Mouse (Mus musculus): ENCODE measurements around the gene Llgl2.

DNA sequence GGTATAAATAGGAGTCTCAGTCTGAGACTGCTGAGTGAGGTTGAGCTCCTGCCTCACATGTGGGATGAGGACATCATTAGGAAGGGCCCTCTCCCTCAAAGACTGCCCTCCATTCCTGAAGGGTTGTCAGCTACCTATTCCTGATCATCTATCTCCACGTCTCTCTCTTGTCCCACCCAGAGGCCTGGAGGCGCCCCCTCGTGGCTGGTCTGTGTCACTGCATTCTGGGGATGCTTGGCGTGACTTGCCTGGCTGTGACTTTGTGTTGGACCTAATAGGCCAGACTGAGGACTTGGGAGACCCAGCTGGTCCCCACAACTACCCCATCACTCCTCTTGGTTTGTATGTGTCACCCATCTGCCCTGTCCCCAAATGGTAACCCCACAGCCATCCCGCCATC is 57.2 kb downstream of the Llgl2 start:
- TF ChIP-seq EP300 (IDR thresholded peaks at IDR 0.05): no peak
- peak; percentile 87 for TF ChIP-seq CTCF (IDR thresholded peaks at IDR 0.05)
